Mouse (Mus musculus) embryonic facial prominence, embryonic 11.5 days (tissue): ENCODE data around the gene Olfr688. TPM values are rescaled to one million over a fixed set of nuclear protein-coding genes. Genes with fewer than 3 reads are reported as not detected.
A peak's percentile ranks its signal among the peaks of the same experiment; 100 is the strongest.

ENCODE experiments used
- ATAC-seq: fragments of 200-750 bp; cut with Nextera tagmentation; replicated peaks from 2 replicates; pipeline ENCODE4 v1.8.0; 2017; ENCODE audit warnings: low read depth; ENCODE audit not compliant: insufficient number of reproducible peaks, low FRiP score, low TSS enrichment
- DNase-seq: peaks from one replicate; pipeline ENCODE4 v3.0.0-alpha.2; 2015; ENCODE audit warnings: low spot score
- H3K27ac ChIP-seq: fragments of 300-500 bp; sonication (generic); replicated peaks from 2 replicates; pipeline ENCODE4 v1.5.1; 2014; ENCODE audit warnings: mild to moderate bottlenecking, low read depth, low read length, control low read depth
- H3K27me3 ChIP-seq: fragments of 300-500 bp; sonication (generic); 2 replicates; pipeline ENCODE4 v1.6.1; 2014; ENCODE audit warnings: mild to moderate bottlenecking, low read length, moderate library complexity, mixed read lengths; ENCODE audit not compliant: control insufficient read depth, insufficient read depth
- H3K36me3 ChIP-seq: fragments of 300-500 bp; sonication (generic); replicated peaks from 2 replicates; pipeline ENCODE4 v1.6.1; 2014; ENCODE audit warnings: low read depth, mild to moderate bottlenecking, low read length, moderate library complexity, mixed read lengths; ENCODE audit not compliant: control insufficient read depth, insufficient read depth
- H3K4me1 ChIP-seq: fragments of 300-500 bp; sonication (generic); 2 replicates; pipeline ENCODE4 v1.6.1; 2014; ENCODE audit warnings: low read length, mixed read lengths; ENCODE audit not compliant: control insufficient read depth, insufficient read depth
- H3K4me2 ChIP-seq: fragments of 300-500 bp; sonication (generic); 2 replicates; pipeline ENCODE4 v1.6.1; 2014; ENCODE audit warnings: low read depth, mild to moderate bottlenecking, control low read depth, low read length, moderate library complexity
- H3K4me3 ChIP-seq: fragments of 300-500 bp; sonication (generic); 2 replicates; pipeline ENCODE4 v1.5.1; 2014; ENCODE audit warnings: low read depth, low read length, control low read depth
- H3K9ac ChIP-seq: fragments of 300-500 bp; sonication (generic); replicated peaks from 2 replicates; pipeline ENCODE4 v1.6.1; 2014; ENCODE audit warnings: mild to moderate bottlenecking, control low read depth, low read length
- H3K9me3 ChIP-seq: fragments of 300-500 bp; sonication (generic); replicated peaks from 2 replicates; pipeline ENCODE4 v1.6.1; 2016; ENCODE audit warnings: mild to moderate bottlenecking, low read length, inconsistent platforms, mixed read lengths; ENCODE audit not compliant: control insufficient read depth
- WGBS: fragments of 180-500 bp; shearing (Covaris S2); extraction: QIAGEN DNeasy Blood & Tissue Kit; methylation state at CpG from one replicate; pipeline ENCODE4 v1.1.7; 2014; 5-methylcytosine and 5-hydroxymethylcytosine counted together
- polyA plus RNA-seq: library from polyadenylated mRNA; unstranded; fragments of >200 nt; fragmentation: Nextera tagmentation; extraction: Ambion mirVana; gene quantifications from 2 replicates; pipeline ENCODE4 v1.2.1, GENCODE M21; 2014

The Olfr688 gene
- polyA plus RNA-seq = not detected in 2 replicates

- DNase-seq = no peak
- Histone ChIP-seq H3K27me3 (no peaks in the 10 kb centered on the region), H3K9me3 (no peaks in the 10 kb centered on the region), H3K4me2 (no peak within 1 kb of the TSS), H3K4me1 (no peaks in the 10 kb centered on the region), H3K4me3 (no peak within 1 kb of the TSS), H3K36me3 (no peaks in the 10 kb centered on the region), H3K27ac (no peak within 1 kb of the TSS), H3K9ac (no peak within 1 kb of the TSS)
- WGBS = 80% methylated on average over 6 of the region's 6 CpGs
- ATAC-seq = no peak
Observed at GRCm38 (mm10) chr7:105287795-105288194, at the start of gene Olfr688. Gene Olfr688 (plus strand): TSS chr7:105288095.

GRCm38 (mm10) chr7:105247671-105248070 lies 40.2 kb upstream of the Olfr688 start:
- no peaks in the 10 kb centered on the region for H3K4me1 ChIP-seq
- H3K36me3 ChIP-seq = no peaks in the 10 kb centered on the region

GRCm38 (mm10) chr7:105248197-105248596 lies 39.7 kb upstream of the Olfr688 start:
- Histone ChIP-seq H3K4me1 (no peaks in the 10 kb centered on the region), H3K9ac (no peak overlapping the region), H3K36me3 (no peaks in the 10 kb centered on the region), H3K27ac (no peak overlapping the region), H3K4me3 (no peak overlapping the region), H3K27me3 (no peaks in the 10 kb centered on the region), H3K9me3 (no peaks in the 10 kb centered on the region), H3K4me2 (no peak overlapping the region)
- 56% methylated on average over 1 of the region's 1 CpGs for WGBS
- no peak for ATAC-seq
- no peak for DNase-seq

More at GRCm38 (mm10) chr7:105247671-105248070, 40.2 kb upstream of the Olfr688 start:
- ATAC-seq (no peak), DNase-seq (no peak)
- Histone ChIP-seq H3K4me2 (no peak overlapping the region), H3K27me3 (no peaks in the 10 kb centered on the region), H3K4me3 (no peak overlapping the region), H3K9ac (no peak overlapping the region), H3K9me3 (no peaks in the 10 kb centered on the region), H3K27ac (no peak overlapping the region)
- 81% methylated on average over 3 of the region's 3 CpGs for WGBS

GRCm38 (mm10) chr7:105256656-105257055 lies 31.2 kb upstream of the Olfr688 start:
- Histone ChIP-seq H3K27ac (no peak overlapping the region), H3K9ac (no peak overlapping the region), H3K27me3 (no peaks in the 10 kb centered on the region), H3K9me3 (no peaks in the 10 kb centered on the region), H3K4me3 (no peak overlapping the region), H3K4me2 (no peak overlapping the region), H3K36me3 (no peaks in the 10 kb centered on the region), H3K4me1 (no peaks in the 10 kb centered on the region)
- DNase-seq = peak; percentile 10
- ATAC-seq = no peak
- WGBS = 64% methylated on average over 5 of the region's 5 CpGs

- no peaks in the 10 kb centered on the region for H3K4me1 ChIP-seq
Observed at GRCm38 (mm10) chr7:105272426-105272825, 15.5 kb upstream of the Olfr688 start.

GRCm38 (mm10) chr7:105290051-105290450 lies 2.2 kb downstream of the Olfr688 start:
- Histone ChIP-seq H3K36me3 (no peaks in the 10 kb centered on the region), H3K9ac (no peak overlapping the region), H3K27me3 (no peaks in the 10 kb centered on the region), H3K4me2 (no peak overlapping the region), H3K9me3 (no peaks in the 10 kb centered on the region), H3K4me3 (no peak overlapping the region), H3K4me1 (no peaks in the 10 kb centered on the region), H3K27ac (no peak overlapping the region)
- ATAC-seq = no peak
- no peak for DNase-seq

More at GRCm38 (mm10) chr7:105272426-105272825, 15.5 kb upstream of the Olfr688 start:
- no peaks in the 10 kb centered on the region for H3K27me3 ChIP-seq
- no peaks in the 10 kb centered on the region for H3K36me3 ChIP-seq
- H3K27ac ChIP-seq = no peak overlapping the region
- 78% methylated on average over 7 of the region's 7 CpGs for WGBS
- no peak overlapping the region for H3K4me3 ChIP-seq
- no peak overlapping the region for H3K4me2 ChIP-seq
- 0 out of 2 replicates have a peak, but pooled peaks have one; percentile 29 for ATAC-seq
- no peak for DNase-seq
- no peak overlapping the region for H3K9ac ChIP-seq
- H3K9me3 ChIP-seq = no peaks in the 10 kb centered on the region

- Histone ChIP-seq H3K4me3 (no peak within 1 kb of the TSS), H3K9me3 (no peaks in the 10 kb centered on the region), H3K4me1 (no peaks in the 10 kb centered on the region), H3K27ac (no peak within 1 kb of the TSS), H3K4me2 (no peak within 1 kb of the TSS), H3K27me3 (no peaks in the 10 kb centered on the region), H3K9ac (no peak within 1 kb of the TSS), H3K36me3 (no peaks in the 10 kb centered on the region)
- DNase-seq (no peak), ATAC-seq (no peak)
- 82% methylated on average over 1 of the region's 1 CpGs for WGBS
Observed at GRCm38 (mm10) chr7:105310865-105311264, 23.0 kb downstream of the Olfr688 start, which contains the start of gene Olfr689. Gene Olfr689 (plus strand): TSS chr7:105311165.

- H3K4me1 ChIP-seq = no peaks in the 10 kb centered on the region
- H3K36me3 ChIP-seq = no peaks in the 10 kb centered on the region
- 76% methylated on average over 2 of the region's 2 CpGs for WGBS
- DNase-seq = no peak
- no peaks in the 10 kb centered on the region for H3K9me3 ChIP-seq
- H3K4me2 ChIP-seq = no peak overlapping the region
- H3K9ac ChIP-seq = no peak overlapping the region
- no peaks in the 10 kb centered on the region for H3K27me3 ChIP-seq
- no peak overlapping the region for H3K27ac ChIP-seq
- no peak overlapping the region for H3K4me3 ChIP-seq
- no peak for ATAC-seq
Observed at GRCm38 (mm10) chr7:105325302-105325701, 37.4 kb downstream of the Olfr688 start.
